Mouse (Mus musculus) gastrocnemius, postnatal 36 days (tissue): ENCODE data around the gene Gnb1l. TPM values are rescaled to one million over a fixed set of nuclear protein-coding genes. Genes with fewer than 3 reads are reported as not detected.

ENCODE experiments used
- DNase-seq, 2 experiments: peaks; one replicate each; pipeline ENCODE4 v3.0.0; 2022
- intact Hi-C: fragments of 180-260 bp; cut with DNase I; formaldehyde crosslinking; loops from one replicate; pipeline ENCODE4 v1.15.1; 2025
- total RNA-seq, 2 experiments: library from RNA; stranded (reverse); gene quantifications; 2 replicates each; pipeline ENCODE4 v1.2.3; 2021

The Gnb1l gene
- total RNA-seq, 2 experiments from 2014 or later = 3.6 to 3.8 TPM

- intact Hi-C loops = loop anchor here (5.0 kb wide), 1 partner anchor 80 kb away; no protein-coding TSS in a partner anchor
- DNase-seq = no peak
Measured at GRCm38 (mm10) chr16:18537407-18537990, 39.0 kb downstream of the Gnb1l start.

DNA sequence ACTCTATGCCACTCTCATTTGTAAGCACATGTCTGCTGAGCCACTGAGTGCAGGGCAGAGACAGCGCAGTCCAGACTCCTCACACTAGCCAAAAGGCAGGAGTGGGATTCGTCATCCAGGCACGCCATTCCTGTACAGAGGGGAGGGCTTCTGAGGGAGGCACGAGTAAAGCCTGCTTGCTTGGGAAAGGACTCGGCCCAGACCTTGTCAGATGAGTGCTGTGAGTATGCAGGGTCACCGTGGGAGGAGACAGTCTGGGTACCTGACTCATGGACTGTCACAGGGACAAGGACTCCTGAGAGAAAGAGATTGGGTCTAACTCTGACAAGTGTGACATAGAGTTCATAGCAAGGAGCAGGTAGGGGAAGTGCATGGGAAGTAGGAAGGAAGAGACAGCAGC lies 40.8 kb downstream of the Gnb1l start:
- intact Hi-C loops = loop anchor here (5.0 kb wide), 1 partner anchor 78 kb away; no protein-coding TSS in a partner anchor

DNA sequence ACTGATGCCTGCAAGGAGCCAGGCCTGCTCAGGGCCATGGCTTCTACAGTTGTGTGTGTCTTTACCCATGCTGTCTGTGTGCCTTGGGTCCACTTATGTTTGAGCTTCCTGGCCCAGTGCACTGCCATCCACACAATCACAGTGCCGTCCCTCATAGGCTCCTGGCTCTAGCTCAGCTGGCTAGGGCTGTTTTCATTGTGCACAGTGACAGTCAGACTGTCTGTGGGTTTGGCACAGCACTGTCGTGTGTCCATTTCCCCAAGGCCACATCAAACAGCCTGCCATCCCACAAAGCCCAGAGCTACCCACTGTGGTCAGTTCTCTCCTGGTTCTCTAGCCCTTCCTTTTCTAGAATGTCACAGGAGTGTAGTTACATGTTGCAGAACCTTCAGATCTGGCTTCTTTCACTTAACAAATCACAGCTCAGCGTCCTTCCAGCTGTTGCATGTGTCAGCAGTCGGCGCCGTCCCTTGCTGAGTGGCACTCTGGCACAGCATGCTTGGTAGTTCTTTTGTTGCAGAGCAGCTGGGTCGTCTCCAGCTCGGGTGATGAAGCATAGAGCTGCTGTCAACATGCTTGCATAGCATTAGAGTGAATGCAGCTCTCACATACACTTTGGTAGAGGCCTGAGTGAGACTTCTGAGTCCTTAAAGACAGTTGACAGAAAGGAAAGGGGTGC lies 44.8 kb downstream of the Gnb1l start:
- no peak for DNase-seq
- intact Hi-C loops = no loop called here

More for the DNA sequence above, 40.8 kb downstream of the Gnb1l start:
- no peak for DNase-seq

DNA sequence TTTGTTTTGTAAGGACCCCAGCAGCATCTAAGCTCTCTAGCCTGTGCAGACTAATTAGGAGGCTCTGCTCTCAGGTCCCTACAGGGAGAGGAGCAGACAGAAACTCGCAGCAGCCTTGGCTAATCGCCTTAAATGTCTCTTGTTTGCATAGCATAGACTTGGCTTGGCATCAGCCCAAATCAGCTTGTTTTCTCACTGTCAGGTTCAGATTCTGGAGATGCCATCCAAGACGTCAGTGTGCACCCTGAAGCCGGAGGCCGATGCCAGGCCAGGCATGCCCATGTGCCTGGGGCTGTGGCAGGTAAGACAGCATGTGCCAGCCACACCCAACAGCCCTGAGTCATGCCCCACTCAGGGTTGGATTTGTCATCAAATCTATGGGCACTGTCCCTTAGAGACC lies 49.4 kb downstream of the Gnb1l start:
- DNase-seq = no peak
- intact Hi-C loops = no loop called here

DNA sequence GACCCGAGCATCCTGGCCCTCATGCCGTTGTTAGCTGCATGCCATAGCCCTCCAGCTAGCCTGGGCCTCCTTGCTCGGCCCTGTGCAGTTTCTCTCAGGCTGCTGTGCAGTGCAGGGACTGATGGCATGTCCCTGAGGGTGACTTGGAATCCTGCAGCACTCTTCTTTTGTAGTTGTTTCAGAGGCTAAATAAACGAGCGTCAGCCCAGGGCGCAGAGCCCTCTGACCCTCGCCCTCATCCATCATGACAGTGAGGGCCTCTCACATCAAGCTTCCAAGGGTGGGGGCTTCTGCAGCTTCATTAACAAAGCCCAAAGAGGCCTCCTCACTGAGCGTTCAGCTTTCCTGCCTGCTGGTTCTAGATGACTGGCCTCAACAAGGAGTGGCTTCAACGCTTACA lies 53.1 kb downstream of the Gnb1l start:
- intact Hi-C loops = no loop called here
- DNase-seq = no peak

GRCm38 (mm10) chr16:18552106-18552710 lies 53.7 kb downstream of the Gnb1l start:
- intact Hi-C loops = no loop called here
- no peak for DNase-seq

DNA sequence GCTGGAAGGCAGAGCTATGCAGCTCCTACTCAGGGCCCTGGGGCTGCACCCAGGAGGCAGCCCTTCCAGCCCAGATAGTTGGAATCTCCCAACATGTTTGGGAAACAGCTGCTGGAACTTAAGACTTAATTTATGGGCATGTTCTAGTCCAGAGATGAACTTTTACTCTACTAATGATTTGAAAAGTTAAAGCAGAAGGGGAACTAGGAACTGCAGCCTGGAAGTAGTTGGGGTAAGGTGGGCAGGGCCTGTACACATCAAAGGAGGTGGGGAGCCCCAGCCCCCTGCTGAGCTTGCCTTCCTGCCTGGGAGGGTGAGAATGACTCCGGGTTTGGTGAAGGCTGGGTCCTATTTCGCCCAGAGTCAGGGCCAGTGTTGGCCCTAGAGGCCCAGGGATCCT lies 56.2 kb downstream of the Gnb1l start:
- intact Hi-C loops = no loop called here
- DNase-seq = no peak

GRCm38 (mm10) chr16:18555235-18555935 lies 56.9 kb downstream of the Gnb1l start:
- intact Hi-C loops = no loop called here
- DNase-seq = peak; percentile 52 to 65

DNA sequence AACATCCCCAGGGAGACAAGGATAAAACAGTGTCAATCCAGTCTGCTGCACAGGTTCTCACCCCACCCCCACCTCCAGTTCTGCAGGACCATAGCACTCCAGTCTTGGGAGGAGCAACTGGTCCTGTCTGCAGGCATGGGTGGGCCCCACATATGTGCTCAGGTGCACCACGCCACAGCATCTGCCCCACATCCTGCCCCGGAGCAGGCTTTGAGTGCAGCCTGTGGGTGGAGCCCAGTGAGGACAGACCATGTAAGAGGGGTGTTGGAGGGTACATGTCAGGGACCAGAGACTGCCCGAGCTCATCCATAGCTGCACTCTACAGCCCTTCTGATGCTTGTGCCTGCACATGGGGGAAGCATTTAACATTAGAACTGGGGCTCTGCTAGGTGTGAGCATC lies 57.9 kb downstream of the Gnb1l start:
- no peak for DNase-seq
- intact Hi-C loops = no loop called here

GRCm38 (mm10) chr16:18564472-18564871 lies 66.0 kb downstream of the Gnb1l start:
- no peak for DNase-seq
- intact Hi-C loops = no loop called here

GRCm38 (mm10) chr16:18568599-18568998 lies 70.1 kb downstream of the Gnb1l start:
- intact Hi-C loops = no loop called here
- no peak for DNase-seq

DNA sequence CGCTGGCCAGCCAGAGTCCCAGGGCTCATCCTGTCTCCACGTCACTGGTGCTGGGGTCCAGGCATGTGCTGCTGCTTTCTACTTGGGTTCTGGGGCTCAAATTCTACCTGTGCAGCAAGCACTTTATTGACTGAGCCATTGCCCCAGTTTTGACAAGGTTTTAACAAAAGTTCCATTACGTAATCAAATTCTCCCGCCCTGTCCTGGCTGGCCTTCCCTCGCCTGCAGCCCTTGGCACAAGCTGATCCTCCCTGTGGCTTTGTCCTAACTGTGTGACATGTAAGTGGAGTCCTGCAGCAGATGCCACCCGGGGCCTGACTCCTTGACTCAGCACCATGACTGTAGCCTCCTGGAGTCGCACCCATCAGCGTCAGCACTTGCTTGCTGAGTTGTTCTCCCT lies 75.7 kb downstream of the Gnb1l start:
- intact Hi-C loops = no loop called here
- DNase-seq = no peak

DNA sequence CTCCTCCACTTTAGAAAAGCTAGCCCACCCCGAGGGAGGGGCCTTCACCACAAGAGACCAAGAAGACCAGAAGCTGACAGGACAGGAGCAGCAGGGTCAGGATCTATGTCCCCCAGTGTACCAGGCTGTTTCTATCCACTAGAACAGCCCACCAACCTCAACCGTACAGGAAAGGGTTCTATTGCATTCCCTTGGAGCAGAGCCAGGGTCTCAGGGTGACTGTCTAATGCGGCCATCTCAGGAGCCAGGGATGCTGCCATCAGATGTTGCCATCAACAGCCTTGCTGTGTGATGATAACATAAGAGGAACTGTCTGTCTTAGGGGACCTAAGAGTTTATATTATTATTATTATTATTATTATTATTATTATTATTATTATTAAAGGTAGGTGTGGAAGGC lies 78.6 kb downstream of the Gnb1l start:
- intact Hi-C loops = no loop called here
- DNase-seq = no peak

- intact Hi-C loops = no loop called here
- no peak for DNase-seq
Measured at GRCm38 (mm10) chr16:18577599-18578160, 79.2 kb downstream of the Gnb1l start.

GRCm38 (mm10) chr16:18580389-18580788 lies 81.9 kb downstream of the Gnb1l start:
- intact Hi-C loops = no loop called here
- no peak for DNase-seq

DNA sequence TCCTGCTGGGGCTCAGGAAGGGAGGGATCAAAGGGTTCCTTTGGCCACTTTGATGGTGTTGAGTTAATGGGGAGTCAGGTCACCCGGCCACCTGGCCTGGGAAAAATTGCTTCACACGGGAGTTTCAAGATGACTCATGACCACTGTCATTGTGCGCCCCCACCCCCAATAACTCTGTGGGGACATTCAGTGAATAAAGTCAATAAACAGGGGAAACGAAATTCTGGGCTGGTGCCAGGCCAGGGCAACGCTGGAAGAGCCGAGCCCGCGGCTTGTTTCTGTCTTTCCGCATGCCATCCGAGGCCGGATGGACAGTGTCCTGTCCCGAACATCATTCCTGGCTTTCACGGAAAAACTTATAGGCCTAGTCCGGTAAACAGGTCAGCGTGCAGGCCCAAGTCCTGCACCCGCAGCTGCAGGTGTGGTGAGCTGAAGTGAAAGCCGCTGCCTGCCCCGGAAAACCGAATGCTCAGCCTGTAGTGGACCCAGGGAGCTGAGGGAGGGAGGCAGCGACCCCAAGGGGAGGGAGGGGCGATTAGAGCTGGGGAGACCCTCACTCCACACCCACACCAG lies 82.6 kb downstream of the Gnb1l start:
- intact Hi-C loops = no loop called here
- DNase-seq = no peak

DNA sequence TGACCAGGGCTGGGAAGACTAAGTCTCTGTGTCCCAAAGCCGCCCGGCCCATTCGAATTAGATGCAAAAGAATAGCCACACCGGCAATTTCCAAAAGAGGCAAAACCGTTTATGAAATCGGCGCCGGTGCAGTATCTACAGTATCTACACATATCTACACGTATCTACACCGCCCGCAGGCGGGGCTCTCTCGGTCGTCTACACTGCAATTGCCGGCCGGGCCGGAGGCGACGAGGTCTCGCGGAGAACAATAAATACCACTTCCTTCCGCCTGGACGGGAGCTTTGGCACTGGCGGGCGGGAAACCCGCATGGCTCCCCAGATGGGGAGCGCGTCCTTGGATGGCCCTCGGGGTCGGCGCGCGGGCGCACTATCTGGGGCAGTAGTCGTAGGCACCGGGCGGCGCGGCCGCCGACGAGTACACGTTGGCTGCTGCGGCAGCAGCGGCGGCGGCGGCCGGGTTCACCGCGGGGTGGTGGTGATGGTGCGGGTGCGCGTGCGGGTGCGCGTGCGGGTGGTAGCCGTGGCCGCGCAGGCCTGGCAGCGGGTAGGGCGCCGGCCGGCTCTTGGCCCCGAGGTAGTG lies 83.2 kb downstream of the Gnb1l start:
- intact Hi-C loops = no loop called here
- DNase-seq = no peak

GRCm38 (mm10) chr16:18582426-18583148 lies 84.1 kb downstream of the Gnb1l start:
- intact Hi-C loops = no loop called here
- no peak for DNase-seq

GRCm38 (mm10) chr16:18583169-18583568 lies 84.7 kb downstream of the Gnb1l start:
- DNase-seq = no peak
- intact Hi-C loops = no loop called here
